Mouse (Mus musculus) cerebellum, adult 2 months (tissue): ENCODE measurements at regions not wholly inside any gene's neighbourhood (a gene's known extent, or its start where the extent isn't known, plus 50 kb on each side); places are given as distances from the start of the nearest gene placed in this dataset.
A peak's percentile ranks its signal among the peaks of the same experiment; 100 is the strongest.

Experiments used
- DNase-seq, 2 experiments: peaks; one replicate each; pipeline ENCODE4 v3.0.0; 2021
- H3K27ac ChIP-seq: fragments of 200-500 bp; 2 replicates; pipeline ENCODE4 v1.5.1; 2012; ENCODE audit warnings: low read length, control low read depth, inconsistent platforms; ENCODE audit not compliant: insufficient read depth
- H3K27me3 ChIP-seq: fragments of 200-500 bp; 2 replicates; pipeline ENCODE4 v1.6.1; 2012; ENCODE audit warnings: inconsistent platforms, mild to moderate bottlenecking, low read length, moderate library complexity; ENCODE audit not compliant: control insufficient read depth, insufficient read depth
- H3K4me1 ChIP-seq: fragments of 200-500 bp; 2 replicates; pipeline ENCODE4 v1.6.1; 2011; ENCODE audit warnings: low read length; ENCODE audit not compliant: control insufficient read depth, insufficient read depth
- H3K4me3 ChIP-seq: fragments of 200-500 bp; replicated peaks from 2 replicates; pipeline ENCODE3; 2011; ENCODE audit warnings: mild to moderate bottlenecking, low read depth, low read length, control low read depth; ENCODE audit not compliant: insufficient read depth
- CTCF ChIP-seq: fragments of 200-500 bp; IDR thresholded peaks from 2 replicates; pipeline ENCODE4 v1.5.1; 2011; ENCODE audit warnings: low read depth, mild to moderate bottlenecking, control low read depth, low read length, moderate library complexity, borderline replicate concordance; ENCODE audit not compliant: insufficient read depth
- POLR2A ChIP-seq: fragments of 200-500 bp; IDR thresholded peaks from 2 replicates; pipeline ENCODE4 v1.6.1; 2011; ENCODE audit warnings: low read length, control low read depth, borderline replicate concordance; ENCODE audit not compliant: insufficient read depth
- WGBS: fragments of 180-500 bp; shearing (Covaris S2); methylation state at CpG from one replicate; pipeline ENCODE4 v1.1.7; 2018; 5-methylcytosine and 5-hydroxymethylcytosine counted together

DNA sequence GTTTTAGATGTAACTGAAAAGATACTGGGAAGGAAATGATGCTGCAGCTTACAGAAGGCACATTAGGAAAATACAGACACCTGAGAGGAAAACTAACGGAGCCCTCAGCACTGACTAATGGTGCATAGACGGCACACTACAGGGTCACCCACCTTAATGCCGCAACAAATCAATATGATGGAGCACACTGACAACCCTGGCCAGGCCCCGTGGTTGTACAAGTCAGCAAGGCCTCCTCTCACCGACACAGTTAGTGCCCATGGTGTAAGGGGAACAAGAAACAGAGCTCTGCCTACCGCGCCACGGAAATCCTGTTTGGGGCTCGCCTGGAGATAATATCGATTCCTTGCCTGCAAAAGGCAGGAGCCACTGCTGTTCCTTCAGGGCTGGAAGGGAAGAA lies 273.9 kb downstream of the Prim2 start:
- H3K27ac ChIP-seq, result no peak overlapping the region
- no peaks in the 10 kb centered on the region for H3K27me3 ChIP-seq
- 91% methylated on average over 10 of the region's 10 CpGs for WGBS
- TF ChIP-seq CTCF, result no peak
- no peak for TF ChIP-seq POLR2A
- H3K4me1 ChIP-seq, result no peaks in the 10 kb centered on the region
- H3K4me3 ChIP-seq, result no peak overlapping the region
- DNase-seq, result no peak

DNA sequence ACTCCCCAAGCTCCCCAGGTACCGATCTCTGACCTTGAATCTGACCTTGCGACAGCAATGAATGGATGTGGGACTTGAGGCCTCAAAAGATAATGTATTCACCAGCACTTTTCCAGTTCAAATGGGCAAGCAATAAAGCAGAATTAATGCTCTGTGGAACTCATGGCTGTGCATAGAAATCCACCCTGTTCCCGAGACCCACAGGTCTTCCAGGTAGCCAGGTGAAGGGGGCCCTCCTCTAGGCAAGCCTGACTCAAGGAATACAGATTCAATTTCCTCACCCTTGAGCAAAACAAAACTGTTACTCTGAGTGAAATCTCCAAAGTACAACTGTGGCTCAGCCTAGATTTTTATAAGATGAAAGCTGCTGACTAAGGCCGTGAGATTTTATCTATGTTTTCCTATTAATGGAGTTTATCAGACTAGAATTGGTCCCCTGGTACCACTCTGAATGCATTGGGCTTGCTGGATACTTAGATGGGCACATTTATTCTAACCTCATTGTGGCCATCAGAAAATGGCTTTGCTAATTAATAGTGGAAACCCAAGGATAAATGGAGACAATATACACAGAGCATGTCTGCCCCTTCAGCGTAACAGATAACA lies 274.5 kb downstream of the Prim2 start:
- WGBS, result 82% methylated on average over 5 of the region's 5 CpGs
- no peak overlapping the region for H3K27ac ChIP-seq
- TF ChIP-seq CTCF, result no peak
- TF ChIP-seq POLR2A, result no peak
- no peaks in the 10 kb centered on the region for H3K27me3 ChIP-seq
- H3K4me1 ChIP-seq, result no peaks in the 10 kb centered on the region
- DNase-seq, result no peak
- H3K4me3 ChIP-seq, result no peak overlapping the region

DNA sequence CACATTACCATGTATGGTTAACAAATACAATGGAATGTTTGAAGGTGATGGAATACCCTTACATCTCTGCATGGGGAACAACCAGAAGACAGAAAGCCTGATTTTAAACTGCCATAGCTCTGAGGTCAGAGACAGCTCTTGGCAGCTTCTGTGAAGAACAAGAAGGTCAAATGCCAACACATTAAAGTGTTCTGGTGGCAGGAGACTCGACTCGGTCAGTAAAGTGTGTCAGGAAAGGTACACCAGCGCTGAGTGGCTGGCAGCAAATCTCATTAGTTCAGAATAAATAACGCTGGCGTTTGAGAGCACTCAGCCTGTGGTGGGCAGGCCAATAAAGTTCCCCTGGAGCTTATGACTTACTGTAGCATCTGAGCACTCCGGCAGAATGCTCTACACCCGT lies 298.8 kb downstream of the Prim2 start:
- DNase-seq, result no peak
- H3K27me3 ChIP-seq, result no peaks in the 10 kb centered on the region
- H3K4me3 ChIP-seq, result no peak overlapping the region
- no peaks in the 10 kb centered on the region; the same call in 1 of the 2 replicates for H3K4me1 ChIP-seq
- TF ChIP-seq POLR2A, result no peak
- no peak for TF ChIP-seq CTCF
- no peak overlapping the region for H3K27ac ChIP-seq
- WGBS, result 78% methylated on average over 7 of the region's 7 CpGs

DNA sequence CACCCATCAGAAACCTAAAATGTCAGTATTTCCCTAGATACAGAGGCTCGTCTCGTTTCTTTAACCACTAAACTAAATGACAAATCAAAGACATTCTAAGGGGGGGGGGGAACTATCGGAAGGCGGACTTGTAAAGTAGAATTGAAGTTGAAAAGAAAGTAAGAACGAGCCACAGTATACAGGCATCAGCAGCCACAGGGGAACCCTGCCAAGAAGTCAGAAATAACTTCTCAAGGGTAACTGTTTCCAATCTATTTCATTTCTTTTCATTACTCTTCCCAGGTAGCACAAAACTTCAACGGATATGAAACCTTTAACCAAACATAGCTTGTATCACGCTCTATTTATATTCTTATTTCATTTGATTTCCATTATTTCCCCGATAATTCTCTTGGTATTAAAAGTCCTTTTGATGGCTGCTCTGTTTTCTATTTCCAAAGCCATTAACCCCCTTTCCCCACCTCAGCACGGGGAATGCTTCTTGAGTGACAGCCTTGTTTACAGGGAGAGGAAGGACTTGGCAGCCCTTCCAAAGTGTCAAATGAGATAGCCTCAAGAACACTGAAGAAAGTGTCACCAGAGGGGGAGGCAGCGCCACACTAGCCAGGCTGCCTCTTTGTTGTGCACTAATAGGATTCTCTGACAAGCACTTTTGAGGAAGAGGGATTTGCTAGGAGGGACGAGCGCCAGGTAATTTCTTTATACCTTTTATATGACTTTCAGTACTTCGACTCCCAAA lies 306.7 kb downstream of the Prim2 start:
- Histone ChIP-seq H3K4me3 (no peak overlapping the region), H3K27ac (no peak overlapping the region), H3K27me3 (no peaks in the 10 kb centered on the region), H3K4me1 (no peaks in the 10 kb centered on the region; the same call in 1 of the 2 replicates)
- no peak for TF ChIP-seq CTCF
- no peak for TF ChIP-seq POLR2A
- WGBS, result 27% methylated on average over 13 of the region's 13 CpGs
- DNase-seq, result no peak

DNA sequence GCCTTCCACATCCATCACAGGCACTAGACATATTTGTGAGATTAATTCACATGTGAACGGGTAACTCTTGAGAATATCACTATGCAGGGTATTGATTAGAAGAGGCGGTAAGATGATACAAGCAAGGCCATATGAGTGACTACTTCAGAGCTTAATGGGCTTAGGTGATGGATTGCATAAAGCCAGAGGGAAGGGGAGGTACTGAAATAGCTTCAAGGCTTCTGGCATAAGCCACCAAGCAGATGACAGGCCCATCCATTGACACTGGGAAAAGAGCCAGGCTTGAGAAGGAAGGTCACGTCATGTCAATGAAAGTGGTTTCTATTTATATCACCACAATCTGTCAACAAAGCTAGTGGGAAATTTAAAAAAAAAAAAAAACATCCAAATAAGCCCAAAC lies 335.5 kb downstream of the Prim2 start:
- no peak overlapping the region for H3K27ac ChIP-seq
- H3K4me1 ChIP-seq, result no peaks in the 10 kb centered on the region
- 38% methylated on average over 3 of the region's 3 CpGs for WGBS
- no peak overlapping the region for H3K4me3 ChIP-seq
- TF ChIP-seq CTCF (no peak), POLR2A (no peak)
- no peaks in the 10 kb centered on the region for H3K27me3 ChIP-seq
- peak; percentile 35 to 85 for DNase-seq
